Mouse (Mus musculus) neural tube, embryonic 12.5 days (tissue): ENCODE data around the gene Nrp2. TPM values are rescaled to one million over a fixed set of nuclear protein-coding genes. Genes with fewer than 3 reads are reported as not detected.

Experiments used
- ATAC-seq: fragments of 200-750 bp; cut with Nextera tagmentation; 2 replicates; pipeline ENCODE4 v1.8.0; 2017; ENCODE audit warnings: low read depth, mild to moderate bottlenecking, moderate TSS enrichment, moderate library complexity; ENCODE audit not compliant: low FRiP score
- H3K27ac ChIP-seq: fragments of 300-500 bp; sonication (generic); 2 replicates; pipeline ENCODE4 v1.5.1; 2016
- H3K27me3 ChIP-seq: fragments of 300-500 bp; sonication (generic); replicated peaks from 2 replicates; pipeline ENCODE4 v1.6.1; 2016; ENCODE audit warnings: mild to moderate bottlenecking
- H3K36me3 ChIP-seq: fragments of 300-500 bp; sonication (generic); 2 replicates; pipeline ENCODE4 v1.6.1; 2016; ENCODE audit warnings: mild to moderate bottlenecking
- H3K4me1 ChIP-seq: fragments of 300-500 bp; sonication (generic); 2 replicates; pipeline ENCODE4 v1.6.1; 2016
- H3K4me2 ChIP-seq: fragments of 300-500 bp; sonication (generic); replicated peaks from 2 replicates; pipeline ENCODE4 v1.6.1; 2016; ENCODE audit warnings: mild to moderate bottlenecking
- H3K4me3 ChIP-seq: fragments of 300-500 bp; sonication (generic); 2 replicates; pipeline ENCODE4 v1.5.1; 2016
- H3K9ac ChIP-seq: fragments of 300-500 bp; sonication (generic); 2 replicates; pipeline ENCODE4 v1.6.1; 2016; ENCODE audit warnings: mild to moderate bottlenecking
- H3K9me3 ChIP-seq: fragments of 300-500 bp; sonication (generic); 2 replicates; pipeline ENCODE4 v1.6.1; 2016; ENCODE audit warnings: mild to moderate bottlenecking
- WGBS: fragments of 180-500 bp; shearing (Covaris S2); methylation state at CpG from one replicate; pipeline ENCODE4 v1.1.7; 2016; 5-methylcytosine and 5-hydroxymethylcytosine counted together
- polyA plus RNA-seq: library from polyadenylated mRNA; unstranded; fragments of >200 nt; fragmentation: Nextera tagmentation; extraction: Ambion mirVana; gene quantifications from 2 replicates; pipeline ENCODE4 v1.2.1, GENCODE M21; 2016

The Nrp2 gene
- polyA plus RNA-seq, 1 experiment from 2014 or later, result 44.6 TPM

DNA sequence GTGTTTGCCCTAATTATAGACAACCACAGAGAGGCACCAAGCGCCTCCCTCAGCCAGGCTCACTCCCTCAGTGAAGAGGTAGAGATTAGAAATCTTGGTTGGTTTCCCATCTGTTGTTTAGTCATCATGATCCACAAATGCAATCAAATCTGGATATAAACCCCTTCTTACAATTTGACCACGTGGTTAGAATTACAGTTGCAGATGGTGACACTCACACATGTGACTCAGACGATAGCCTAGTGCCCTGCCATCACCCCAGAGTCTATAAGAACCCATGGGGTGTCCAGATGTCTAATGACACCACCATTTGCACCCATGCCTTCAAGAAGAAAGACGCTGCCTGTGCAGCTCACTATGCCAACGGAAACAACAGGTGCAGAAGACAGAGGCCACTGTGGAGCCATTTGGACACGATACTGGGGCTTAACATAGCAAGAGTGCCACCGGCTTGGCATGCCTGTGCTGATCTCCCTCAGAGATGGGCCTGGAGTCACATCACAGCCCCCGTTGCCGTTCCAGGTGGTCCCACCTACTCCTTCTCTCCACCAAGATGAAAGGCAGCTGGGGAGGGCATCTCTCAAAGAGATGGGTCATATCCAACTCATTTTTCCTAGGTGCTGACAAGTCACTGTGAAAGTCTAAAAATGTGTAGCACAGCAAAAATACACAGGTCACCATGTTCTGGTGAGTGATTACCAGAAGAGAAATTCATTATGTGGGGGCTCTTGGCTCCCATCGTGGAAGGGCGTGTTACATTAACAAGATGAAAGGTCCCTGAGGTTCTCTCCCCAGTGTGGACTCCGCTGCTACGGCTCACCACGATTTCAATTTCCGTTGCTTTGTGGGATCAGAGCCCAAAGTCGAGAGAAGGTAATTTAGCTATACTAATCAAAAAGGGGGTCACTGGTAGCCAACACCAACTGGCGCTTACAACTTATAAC lies 123.0 kb downstream of the Nrp2 start:
- no peaks in the 10 kb centered on the region for H3K9me3 ChIP-seq
- H3K27me3 ChIP-seq, result no peaks in the 10 kb centered on the region
- H3K9ac ChIP-seq, result no peak overlapping the region
- no peak overlapping the region for H3K27ac ChIP-seq
- no peaks in the 10 kb centered on the region for H3K36me3 ChIP-seq
- ATAC-seq, result no peak
- no peak overlapping the region for H3K4me3 ChIP-seq
- WGBS, result 88% methylated on average over 17 of the region's 17 CpGs
- no peak overlapping the region for H3K4me2 ChIP-seq
- peaks cover 12% of the 10 kb centered on the region; the same call in 1 of the 2 replicates for H3K4me1 ChIP-seq

DNA sequence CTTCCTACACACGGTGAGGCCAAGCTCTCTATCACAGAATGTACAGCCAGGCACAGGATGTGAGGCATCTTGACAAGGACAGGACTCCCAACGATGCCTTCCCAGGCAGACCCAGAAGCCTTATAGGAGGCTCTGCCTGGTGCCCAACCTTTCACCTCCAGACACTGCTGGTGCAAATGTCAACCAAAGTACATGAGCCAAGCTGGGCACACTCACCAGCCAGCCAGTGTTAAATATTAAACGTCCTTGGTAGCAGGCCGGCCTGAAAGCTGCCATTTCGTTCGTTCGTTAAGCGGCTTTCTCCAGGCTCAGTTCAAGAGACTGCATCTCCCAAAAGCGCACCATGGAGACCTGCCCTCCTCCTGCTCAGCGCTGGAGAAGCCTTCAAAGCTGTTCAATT lies 124.2 kb downstream of the Nrp2 start:
- Histone ChIP-seq H3K4me3 (no peak overlapping the region), H3K27me3 (no peaks in the 10 kb centered on the region), H3K4me1 (peaks cover 12% of the 10 kb centered on the region; the same call in 1 of the 2 replicates), H3K4me2 (no peak overlapping the region), H3K9me3 (no peaks in the 10 kb centered on the region), H3K9ac (no peak overlapping the region), H3K36me3 (no peaks in the 10 kb centered on the region), H3K27ac (no peak overlapping the region)
- WGBS, result 68% methylated on average over 10 of the region's 10 CpGs
- no peak for ATAC-seq

DNA sequence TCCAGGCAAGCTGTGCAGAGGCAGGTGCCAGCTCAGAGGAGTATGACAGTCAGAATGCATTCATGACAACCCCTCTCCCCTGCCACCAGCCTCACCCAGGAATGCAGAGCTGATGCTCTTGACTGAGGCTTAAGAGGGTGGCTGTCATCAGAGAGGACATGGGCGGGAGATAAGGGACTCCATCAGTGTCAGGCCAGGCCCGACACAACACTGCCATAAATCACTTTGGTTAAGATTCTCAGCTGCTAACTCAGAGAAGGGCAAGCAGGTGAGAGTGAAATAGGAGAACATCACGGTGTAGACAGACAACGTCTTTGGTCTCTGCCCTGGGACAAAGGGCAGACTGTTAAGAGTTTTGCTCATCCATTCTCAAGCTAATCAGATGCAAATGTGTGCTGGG lies 125.1 kb downstream of the Nrp2 start:
- H3K9me3 ChIP-seq, result no peaks in the 10 kb centered on the region
- H3K9ac ChIP-seq, result no peak overlapping the region
- H3K36me3 ChIP-seq, result no peaks in the 10 kb centered on the region
- H3K4me2 ChIP-seq, result no peak overlapping the region
- H3K4me1 ChIP-seq, result peaks cover 12% of the 10 kb centered on the region; the same call in 1 of the 2 replicates
- 29% methylated on average over 4 of the region's 4 CpGs for WGBS
- no peak for ATAC-seq
- no peak overlapping the region for H3K4me3 ChIP-seq
- no peak overlapping the region for H3K27ac ChIP-seq
- H3K27me3 ChIP-seq, result no peaks in the 10 kb centered on the region

DNA sequence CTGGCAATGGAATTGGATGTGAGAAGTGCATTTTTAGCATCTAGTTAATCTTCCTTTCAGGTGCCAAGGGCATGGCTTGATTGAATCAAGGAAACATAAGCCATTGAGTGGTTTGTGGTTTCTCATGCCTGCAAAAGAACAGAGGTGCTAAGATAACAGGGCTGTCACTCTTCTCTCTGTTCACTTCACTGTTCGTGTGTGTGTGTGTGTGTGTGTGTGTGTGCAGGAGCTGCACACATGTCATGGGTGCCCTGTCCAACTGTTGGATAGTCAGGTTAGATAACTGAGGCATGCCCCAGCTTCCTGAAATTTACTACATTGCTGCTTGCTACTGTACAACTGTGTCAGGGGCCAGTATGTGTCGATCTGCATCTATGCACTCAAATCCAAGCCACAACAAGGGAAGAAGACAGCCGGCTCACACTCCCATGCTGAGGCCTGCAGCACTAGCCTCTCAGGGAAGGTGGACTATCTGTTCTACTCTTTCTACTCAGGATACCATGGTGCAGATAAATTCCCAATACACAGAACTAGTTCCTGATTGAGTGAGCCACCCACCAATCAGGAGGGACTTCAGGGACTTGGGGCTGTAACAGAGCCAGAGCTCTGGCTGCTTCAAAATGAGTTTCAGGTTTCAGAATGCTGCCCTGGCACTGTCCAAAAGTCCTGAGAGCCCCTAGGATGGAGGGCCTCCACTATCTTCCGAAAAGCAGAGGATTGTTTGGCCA lies 126.8 kb downstream of the Nrp2 start:
- WGBS, result 82% methylated on average over 4 of the region's 4 CpGs
- Histone ChIP-seq H3K27ac (no peak overlapping the region), H3K4me2 (no peak overlapping the region), H3K36me3 (no peaks in the 10 kb centered on the region), H3K4me1 (peaks cover 12% of the 10 kb centered on the region; the same call in 1 of the 2 replicates), H3K9me3 (peaks cover 6% of the 10 kb centered on the region; the same call in 1 of the 2 replicates), H3K9ac (no peak overlapping the region), H3K4me3 (no peak overlapping the region), H3K27me3 (no peaks in the 10 kb centered on the region)
- no peak for ATAC-seq

DNA sequence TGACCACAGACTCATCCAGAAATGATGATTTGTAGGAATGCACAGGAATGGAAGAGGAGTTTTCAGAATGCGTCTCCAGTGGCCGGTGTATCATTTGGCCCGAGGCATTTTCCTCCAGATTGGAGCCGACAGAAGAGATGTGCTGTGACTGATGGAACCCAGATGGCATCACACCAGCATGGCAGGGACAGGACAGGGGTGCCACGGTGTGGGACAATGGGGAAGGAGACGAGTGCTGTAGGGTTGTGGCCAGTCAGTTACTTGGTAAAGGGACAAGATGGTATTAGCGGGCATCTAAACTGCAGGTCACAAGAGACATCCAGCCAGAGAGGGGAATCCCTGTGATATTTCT lies 127.3 kb downstream of the Nrp2 start:
- no peak overlapping the region for H3K4me2 ChIP-seq
- peaks cover 12% of the 10 kb centered on the region; the same call in 1 of the 2 replicates for H3K4me1 ChIP-seq
- H3K9me3 ChIP-seq, result peaks cover 6% of the 10 kb centered on the region; the same call in 1 of the 2 replicates
- no peaks in the 10 kb centered on the region for H3K27me3 ChIP-seq
- H3K4me3 ChIP-seq, result no peak overlapping the region
- no peaks in the 10 kb centered on the region for H3K36me3 ChIP-seq
- no peak for ATAC-seq
- no peak overlapping the region for H3K27ac ChIP-seq
- 64% methylated on average over 7 of the region's 7 CpGs for WGBS
- H3K9ac ChIP-seq, result no peak overlapping the region

DNA sequence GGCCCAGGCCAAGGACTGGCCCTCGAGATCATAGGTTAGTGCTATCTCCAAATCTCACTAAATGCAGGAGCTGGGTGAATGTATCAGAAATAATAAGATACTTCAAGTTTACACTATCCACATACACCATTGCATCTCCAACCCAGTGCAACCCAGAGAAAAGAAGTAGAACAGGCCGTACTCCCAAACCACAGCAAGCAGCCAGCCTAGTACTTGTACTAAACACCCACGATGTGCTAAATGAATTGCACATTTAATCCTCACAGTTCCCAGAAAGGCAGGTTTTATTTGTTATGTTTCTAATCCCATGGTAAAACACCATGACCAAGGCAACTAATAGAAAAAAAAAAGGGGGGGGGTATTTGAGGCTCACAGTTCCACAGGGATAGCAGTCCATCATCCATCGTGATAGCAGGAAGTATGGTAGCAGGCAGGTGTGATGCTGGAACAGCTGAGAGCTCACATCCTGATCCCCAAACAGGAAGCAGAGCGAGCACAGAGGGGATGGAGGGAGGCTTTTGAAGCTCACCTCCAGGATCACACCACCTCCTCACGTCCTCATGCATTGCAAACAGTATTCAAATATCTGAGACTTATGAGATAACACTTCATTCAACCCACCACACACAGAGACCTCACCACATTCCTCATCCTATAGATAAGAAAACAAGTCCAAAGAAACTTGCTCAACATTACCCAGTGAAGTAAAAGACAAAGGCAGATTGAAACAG lies 128.8 kb downstream of the Nrp2 start:
- Histone ChIP-seq H3K27me3 (no peaks in the 10 kb centered on the region), H3K36me3 (no peaks in the 10 kb centered on the region), H3K4me1 (peaks cover 12% of the 10 kb centered on the region; the same call in 1 of the 2 replicates), H3K27ac (no peak overlapping the region), H3K9me3 (peaks cover 6% of the 10 kb centered on the region; the same call in 1 of the 2 replicates), H3K9ac (no peak overlapping the region), H3K4me3 (no peak overlapping the region), H3K4me2 (no peak overlapping the region)
- 76% methylated on average over 6 of the region's 6 CpGs for WGBS
- ATAC-seq, result no peak

DNA sequence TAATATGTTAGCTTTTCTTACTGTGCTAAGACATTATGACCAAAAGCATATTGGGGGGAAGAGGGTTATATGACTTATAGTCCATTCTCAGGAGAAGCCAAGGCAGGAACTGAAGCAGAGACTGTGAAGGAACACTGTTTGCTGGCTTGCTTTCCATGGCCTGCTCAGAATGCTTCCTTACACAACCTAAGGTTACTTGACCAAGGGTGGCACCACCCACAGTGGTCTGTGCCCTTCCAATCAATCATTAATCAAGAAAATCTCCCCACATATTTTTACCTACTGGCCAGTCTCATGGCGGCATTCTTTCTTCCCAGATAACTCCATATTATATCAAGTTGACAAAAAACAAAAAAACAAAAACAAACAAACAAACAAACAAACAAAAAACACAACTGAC lies 130.3 kb downstream of the Nrp2 start:
- 98% methylated on average over 1 of the region's 1 CpGs for WGBS
- Histone ChIP-seq H3K4me1 (peaks cover 4% of the 10 kb centered on the region; the same call in 1 of the 2 replicates), H3K4me3 (no peak overlapping the region), H3K9ac (no peak overlapping the region), H3K27me3 (no peaks in the 10 kb centered on the region), H3K27ac (no peak overlapping the region), H3K9me3 (peaks cover 6% of the 10 kb centered on the region; the same call in 1 of the 2 replicates), H3K4me2 (no peak overlapping the region), H3K36me3 (no peaks in the 10 kb centered on the region)
- no peak for ATAC-seq

DNA sequence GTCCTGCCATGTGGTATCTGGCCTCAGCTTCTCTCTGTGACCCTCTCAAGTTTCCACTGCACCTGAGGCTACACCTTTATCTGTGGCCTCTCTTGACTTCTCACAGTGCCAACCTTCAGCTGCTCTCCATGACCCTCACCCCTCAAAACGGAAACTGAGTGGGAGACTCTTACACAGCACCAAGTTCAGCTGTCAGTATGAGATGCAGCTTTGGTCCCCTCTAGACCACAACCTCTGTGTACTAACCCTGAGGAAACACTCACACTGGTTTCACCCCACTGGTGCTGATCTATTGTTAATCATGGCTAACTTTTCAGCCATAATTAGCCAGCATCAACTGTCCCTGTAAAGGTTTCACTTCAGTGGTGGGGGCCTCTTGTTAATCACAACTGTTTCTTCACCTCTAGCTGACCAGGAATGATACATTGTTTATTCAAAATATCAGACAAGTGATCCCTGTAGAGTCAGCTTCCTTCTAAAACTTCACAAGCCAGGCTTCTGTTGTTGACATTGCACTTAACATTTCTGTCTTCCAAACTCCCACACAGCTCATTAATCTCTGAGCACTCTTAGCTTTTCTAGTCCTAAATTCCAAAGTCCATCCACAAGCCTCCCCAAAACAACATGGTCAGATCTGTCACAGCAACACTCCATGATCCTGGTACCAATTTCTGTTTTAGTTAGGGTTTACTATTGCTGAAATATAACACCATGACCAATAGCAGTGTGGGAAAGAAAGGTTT lies 131.5 kb downstream of the Nrp2 start:
- WGBS, result 87% methylated on average over 1 of the region's 1 CpGs
- no peaks in the 10 kb centered on the region for H3K27me3 ChIP-seq
- peaks cover 3% of the 10 kb centered on the region; the same call in 1 of the 2 replicates for H3K4me1 ChIP-seq
- no peak overlapping the region for H3K4me3 ChIP-seq
- H3K36me3 ChIP-seq, result no peaks in the 10 kb centered on the region
- no peak overlapping the region for H3K4me2 ChIP-seq
- ATAC-seq, result no peak
- H3K9ac ChIP-seq, result no peak overlapping the region
- H3K9me3 ChIP-seq, result peaks cover 6% of the 10 kb centered on the region; the same call in 1 of the 2 replicates
- no peak overlapping the region for H3K27ac ChIP-seq

DNA sequence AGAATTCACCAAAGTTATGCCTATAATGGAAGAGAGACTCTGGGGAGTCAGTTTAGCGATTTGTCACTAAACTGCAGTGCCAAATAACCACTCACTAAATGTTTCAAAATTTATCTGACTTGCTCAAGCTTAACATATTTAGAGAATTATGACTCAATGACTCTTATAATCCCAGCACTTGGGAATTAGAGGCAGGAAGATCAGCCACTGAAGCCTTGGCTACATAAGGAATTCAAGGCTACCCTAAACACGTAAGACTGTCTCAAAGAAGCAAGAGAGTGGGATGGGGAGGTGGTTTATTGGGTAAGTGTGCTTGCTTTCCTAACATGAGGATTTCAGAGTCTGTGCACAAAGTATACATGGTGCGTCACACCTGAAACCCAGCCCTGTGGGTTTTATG lies 135.0 kb downstream of the Nrp2 start:
- 95% methylated on average over 3 of the region's 3 CpGs for WGBS
- no peaks in the 10 kb centered on the region for H3K36me3 ChIP-seq
- H3K27ac ChIP-seq, result no peak overlapping the region
- no peaks in the 10 kb centered on the region for H3K4me1 ChIP-seq
- no peak for ATAC-seq
- no peak overlapping the region for H3K4me2 ChIP-seq
- H3K9ac ChIP-seq, result no peak overlapping the region
- H3K27me3 ChIP-seq, result no peaks in the 10 kb centered on the region
- no peak overlapping the region for H3K4me3 ChIP-seq
- H3K9me3 ChIP-seq, result peaks cover 6% of the 10 kb centered on the region; the same call in 1 of the 2 replicates

DNA sequence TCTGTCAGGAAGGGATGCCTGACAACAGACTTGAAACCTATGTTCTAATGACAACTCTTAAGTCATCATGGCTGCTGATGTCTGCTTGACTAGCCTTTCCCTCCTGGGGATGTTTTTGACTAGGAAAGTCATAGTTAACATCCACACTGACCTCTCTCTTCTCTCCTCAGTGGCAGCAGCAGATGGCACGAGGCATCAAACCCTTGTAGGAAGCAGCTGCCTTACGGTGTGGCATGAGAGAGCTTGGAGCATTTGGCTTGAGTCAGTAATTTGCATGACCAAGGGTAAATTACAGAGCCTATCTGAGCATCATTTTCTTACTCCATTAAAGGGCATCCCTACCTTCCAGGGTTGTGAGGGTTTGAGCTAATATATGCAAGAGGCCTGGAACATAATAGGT lies 135.5 kb downstream of the Nrp2 start:
- Histone ChIP-seq H3K27ac (no peak overlapping the region), H3K9me3 (peaks cover 6% of the 10 kb centered on the region; the same call in 1 of the 2 replicates), H3K4me3 (no peak overlapping the region), H3K27me3 (no peaks in the 10 kb centered on the region), H3K36me3 (no peaks in the 10 kb centered on the region), H3K4me1 (no peaks in the 10 kb centered on the region), H3K4me2 (no peak overlapping the region), H3K9ac (no peak overlapping the region)
- WGBS, result 44% methylated on average over 2 of the region's 2 CpGs
- ATAC-seq, result no peak

DNA sequence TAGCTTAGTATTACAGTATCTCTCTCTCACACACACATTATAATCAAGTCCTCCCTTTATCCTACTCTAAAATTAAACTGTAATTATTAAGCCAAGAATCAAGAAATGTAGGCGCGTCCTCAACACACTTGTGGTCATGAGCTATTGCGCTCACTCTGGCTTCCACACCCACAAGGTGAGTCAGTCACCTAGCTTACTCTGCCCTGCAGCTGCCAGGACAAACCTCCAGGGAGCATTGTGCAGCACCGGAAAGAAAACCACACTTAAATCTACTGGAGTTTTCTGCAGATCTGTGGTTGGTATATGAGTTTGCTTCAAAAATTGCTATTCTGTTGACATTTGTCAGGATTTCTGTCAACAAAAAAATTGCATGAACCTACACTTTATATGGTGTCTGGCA lies 140.1 kb downstream of the Nrp2 start:
- Histone ChIP-seq H3K4me3 (no peak overlapping the region), H3K4me2 (no peak overlapping the region), H3K27me3 (no peaks in the 10 kb centered on the region), H3K9ac (no peak overlapping the region), H3K27ac (no peak overlapping the region), H3K9me3 (no peaks in the 10 kb centered on the region), H3K36me3 (no peaks in the 10 kb centered on the region), H3K4me1 (no peaks in the 10 kb centered on the region)
- ATAC-seq, result no peak
- 93% methylated on average over 4 of the region's 4 CpGs for WGBS
